Mouse (Mus musculus): ENCODE data around the gene Sh3gl2. TPM values are rescaled to one million over a fixed set of nuclear protein-coding genes. Genes with fewer than 3 reads are reported as not detected.

The Sh3gl2 gene
- total and polyA plus RNA-seq, 3 experiments, result not detected

DNA sequence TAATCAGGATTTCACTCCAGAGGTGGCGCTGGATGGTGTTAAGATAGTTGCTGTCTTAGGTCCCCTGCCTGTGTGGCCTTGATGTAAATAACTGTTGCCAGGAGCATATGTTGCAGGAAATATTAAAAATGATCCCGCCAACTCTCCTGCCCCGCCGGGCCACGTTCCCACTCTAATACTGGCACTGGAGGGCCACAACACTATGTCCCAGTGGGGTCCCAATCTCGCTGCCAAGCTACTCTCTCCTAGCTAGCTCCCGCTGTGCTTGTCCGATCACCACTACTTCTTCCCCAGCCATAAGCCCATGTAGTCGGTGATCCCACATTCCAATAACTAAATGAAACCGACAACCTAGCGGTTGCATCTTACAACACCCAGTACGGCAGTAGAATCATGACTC, 36.9 kb upstream of the Sh3gl2 start:
- DNase-seq (ENCODE audit: extremely low read depth), result no peak
- H3K9me3 ChIP-seq (replicated peaks; ENCODE audit: low read length), result peaks cover 55% of the 10 kb centered on the region
- H3K36me3 ChIP-seq (replicated peaks in 1 of 2; ENCODE audit: control insufficient read depth in 1 of 2, insufficient read depth in 1 of 2, low read length in 1 of 2), result no peaks in the 10 kb centered on the region
- in situ Hi-C loops (cut with MboI; ENCODE audit: low pct_ligation_motif_present, low pct_unique_long_range_greater_than_20kb, low sequenced_read_pairs), result no loop called here
- H3K27ac ChIP-seq (ENCODE audit: insufficient read depth, low read depth), result no peak overlapping the region
- no peak overlapping the region for H3K4me3 ChIP-seq (replicated peaks in 1 of 3; ENCODE audit: low read depth in 2 of 3, low read length in 2 of 3, poor library complexity in 1 of 3)
- no peak overlapping the region for H3K4me2 ChIP-seq (ENCODE audit: insufficient read depth, low read depth, poor library complexity, severe bottlenecking)
- dilution Hi-C loops (cut with MboI; ENCODE audit: extremely low pct_ligation_motif_present, extremely low pct_unique_long_range_greater_than_20kb, low sequenced_read_pairs), result no loop called here
- H3K79me2 ChIP-seq (replicated peaks; ENCODE audit: control insufficient read depth, extremely low read depth, insufficient read depth, poor library complexity, severe bottlenecking), result no peaks in the 10 kb centered on the region
- TF ChIP-seq UBTF (IDR thresholded peaks at IDR 0.05; ENCODE audit: low read depth, low read length), result no peak
- no peak for TF ChIP-seq ETS1 (conservative IDR thresholded peaks at IDR 0.05; ENCODE audit: low read depth, low read length)
- no peak for TF ChIP-seq RCOR1 (conservative IDR thresholded peaks at IDR 0.05; ENCODE audit: low read depth, low read length)
- no peak for TF ChIP-seq NELFE (IDR thresholded peaks at IDR 0.05; ENCODE audit: low read depth, low read length)
- no peak for TF ChIP-seq BHLHE40 (IDR thresholded peaks at IDR 0.05; ENCODE audit: low read depth, low read length)
- no peaks in the 10 kb centered on the region for H3K4me1 ChIP-seq (ENCODE audit: control insufficient read depth in 1 of 2, insufficient read depth in 2 of 2)
- H3K9ac ChIP-seq (ENCODE audit: insufficient read depth, low read depth), result no peak overlapping the region
- no peaks in the 10 kb centered on the region for H3K27me3 ChIP-seq (replicated peaks)

- Histone ChIP-seq H3K4me2 (ENCODE audit: insufficient read depth, low read depth, poor library complexity, severe bottlenecking) (no peak overlapping the region), H3K79me2 (replicated peaks; ENCODE audit: control insufficient read depth, extremely low read depth, insufficient read depth, poor library complexity, severe bottlenecking) (no peaks in the 10 kb centered on the region), H3K9me3 (replicated peaks; ENCODE audit: low read length) (peaks cover 61% of the 10 kb centered on the region), H3K36me3 (replicated peaks in 1 of 2; ENCODE audit: control insufficient read depth in 1 of 2, insufficient read depth in 1 of 2, low read length in 1 of 2) (no peaks in the 10 kb centered on the region), H3K4me3 (replicated peaks in 1 of 3; ENCODE audit: low read depth in 2 of 3, low read length in 2 of 3, poor library complexity in 1 of 3) (no peak overlapping the region), H3K9ac (ENCODE audit: insufficient read depth, low read depth) (no peak overlapping the region), H3K27ac (ENCODE audit: insufficient read depth, low read depth) (no peak overlapping the region), H3K27me3 (replicated peaks) (no peaks in the 10 kb centered on the region), H3K4me1 (ENCODE audit: control insufficient read depth in 1 of 2, insufficient read depth in 2 of 2) (no peaks in the 10 kb centered on the region)
- no peak for DNase-seq (ENCODE audit: extremely low read depth)
- TF ChIP-seq RCOR1 (conservative IDR thresholded peaks at IDR 0.05; ENCODE audit: low read depth, low read length) (no peak), PAX5 (IDR thresholded peaks at IDR 0.05; ENCODE audit: low read length) (no peak), NRF1 (IDR thresholded peaks at IDR 0.05; ENCODE audit: low read depth, low read length) (no peak), CHD2 (IDR thresholded peaks at IDR 0.05; ENCODE audit: low read length) (no peak), MXI1 (IDR thresholded peaks at IDR 0.05; ENCODE audit: low read depth, low read length) (no peak), ZKSCAN1 (IDR thresholded peaks at IDR 0.05; ENCODE audit: borderline replicate concordance, low read depth, low read length) (no peak), MYC (IDR thresholded peaks at IDR 0.05; ENCODE audit: low read depth, low read length) (no peak), E2F4 (IDR thresholded peaks at IDR 0.05; ENCODE audit: insufficient replicate concordance, low read depth, low read length) (no peak), USF2 (conservative IDR thresholded peaks at IDR 0.05; ENCODE audit: low read depth, low read length) (no peak), UBTF (IDR thresholded peaks at IDR 0.05; ENCODE audit: low read depth, low read length) (no peak), MAX (IDR thresholded peaks at IDR 0.05; ENCODE audit: low read length) (no peak), JUN (IDR thresholded peaks at IDR 0.05; ENCODE audit: insufficient read depth, low read depth, low read length) (no peak), TBP (conservative IDR thresholded peaks at IDR 0.05; ENCODE audit: low read depth, low read length) (no peak), SIN3A (IDR thresholded peaks at IDR 0.05; ENCODE audit: low read length) (no peak), IRF4 (IDR thresholded peaks at IDR 0.05; ENCODE audit: low read depth, low read length) (no peak), TCF12 (IDR thresholded peaks at IDR 0.05; ENCODE audit: low read depth, low read length) (no peak)
- in situ Hi-C loops (cut with MboI; ENCODE audit: low pct_ligation_motif_present, low pct_unique_long_range_greater_than_20kb, low sequenced_read_pairs), result no loop called here
- dilution Hi-C loops (cut with MboI; ENCODE audit: extremely low pct_ligation_motif_present, extremely low pct_unique_long_range_greater_than_20kb, low sequenced_read_pairs), result no loop called here
Measured at GRCm38 (mm10) chr4:85175466-85175865, 29.5 kb upstream of the Sh3gl2 start.
